Mouse (Mus musculus): ENCODE results near the gene Kif14. TPM values are rescaled to one million over a fixed set of nuclear protein-coding genes. Genes with fewer than 3 reads are reported as not detected.

The Kif14 gene
- total and polyA plus RNA-seq, 3 experiments: 6.5 to 15.8 TPM; not detected in 1

DNA sequence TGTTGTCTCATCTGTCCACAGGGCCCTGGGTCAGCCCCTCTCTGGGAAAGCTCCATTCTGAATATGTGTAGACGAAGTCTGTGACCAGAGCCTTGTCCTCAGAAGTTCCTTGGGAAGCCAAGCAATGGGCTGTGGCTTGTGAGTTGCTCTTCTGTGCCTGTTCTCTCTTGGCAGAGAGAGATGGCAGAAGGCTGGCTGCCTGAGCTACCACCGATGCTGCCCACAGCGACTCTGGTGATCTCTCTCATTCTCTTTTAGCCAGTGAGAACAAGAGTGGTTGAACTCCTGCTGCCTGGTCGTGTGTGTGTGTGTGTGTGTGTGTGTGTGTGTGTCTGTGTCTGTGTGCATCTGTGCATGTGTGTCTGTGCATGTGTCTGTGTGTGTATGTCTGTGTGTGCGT, 13.7 kb upstream of the Kif14 start:
- no peaks in the 10 kb centered on the region for H3K36me3 ChIP-seq (ENCODE audit: control insufficient read depth in 1 of 2, insufficient read depth in 2 of 2, low read length in 2 of 2)
- no peak overlapping the region for H3K4me3 ChIP-seq (ENCODE audit: control insufficient read depth in 1 of 2, insufficient read depth in 1 of 2, low read depth in 2 of 2, low read length in 2 of 2)
- no peaks in the 10 kb centered on the region for H3K79me2 ChIP-seq (ENCODE audit: control insufficient read depth, insufficient read depth, low read length, poor library complexity)
- H3K27me3 ChIP-seq (ENCODE audit: control insufficient read depth in 1 of 2, insufficient read depth in 2 of 2, low read length in 2 of 2): no peaks in the 10 kb centered on the region
- H3K4me1 ChIP-seq (ENCODE audit: control insufficient read depth in 1 of 2, insufficient read depth in 2 of 2, low read length in 2 of 2): no peaks in the 10 kb centered on the region; a peak in 1 of 4 replicates
- no peak for DNase-seq (ENCODE audit: low read depth, low spot score)
- TF ChIP-seq ZC3H11A (IDR thresholded peaks at IDR 0.05; ENCODE audit: low read depth, low read length) (no peak), E2F4 (IDR thresholded peaks at IDR 0.05; ENCODE audit: borderline replicate concordance, low read depth, low read length) (no peak), GABPA (IDR thresholded peaks at IDR 0.05; ENCODE audit: low read depth, low read length) (no peak)
- no peak overlapping the region for H3K27ac ChIP-seq (ENCODE audit: control insufficient read depth, low read depth, low read length)
- no peaks in the 10 kb centered on the region for H3K9me3 ChIP-seq (replicated peaks; ENCODE audit: insufficient read depth, low read length)
- H3K9ac ChIP-seq (ENCODE audit: control insufficient read depth, low read depth, low read length, poor library complexity, severe bottlenecking): no peak overlapping the region

- no peak overlapping the region for H3K27ac ChIP-seq (ENCODE audit: control insufficient read depth, low read depth, low read length)
- H3K79me2 ChIP-seq (ENCODE audit: control insufficient read depth, insufficient read depth, low read length, poor library complexity): no peaks in the 10 kb centered on the region
- H3K4me3 ChIP-seq (ENCODE audit: control insufficient read depth in 1 of 2, insufficient read depth in 1 of 2, low read depth in 2 of 2, low read length in 2 of 2): no peak overlapping the region
- no peaks in the 10 kb centered on the region for H3K9me3 ChIP-seq (replicated peaks; ENCODE audit: insufficient read depth, low read length)
- no peaks in the 10 kb centered on the region; a peak in 1 of 4 replicates for H3K27me3 ChIP-seq (ENCODE audit: control insufficient read depth in 1 of 2, insufficient read depth in 2 of 2, low read length in 2 of 2)
- no peaks in the 10 kb centered on the region for H3K36me3 ChIP-seq (ENCODE audit: control insufficient read depth in 1 of 2, insufficient read depth in 2 of 2, low read length in 2 of 2)
- no peaks in the 10 kb centered on the region for H3K4me1 ChIP-seq (ENCODE audit: control insufficient read depth in 1 of 2, insufficient read depth in 2 of 2, low read length in 2 of 2)
- no peak for DNase-seq (ENCODE audit: low read depth, low spot score)
- TF ChIP-seq ZC3H11A (IDR thresholded peaks at IDR 0.05; ENCODE audit: low read depth, low read length): no peak
- TF ChIP-seq ZKSCAN1 (IDR thresholded peaks at IDR 0.05; ENCODE audit: low read depth, low read length): no peak
- H3K9ac ChIP-seq (ENCODE audit: control insufficient read depth, low read depth, low read length, poor library complexity, severe bottlenecking): no peak overlapping the region
Measured at GRCm38 (mm10) chr1:136455756-136456585, 10.2 kb upstream of the Kif14 start.

DNA sequence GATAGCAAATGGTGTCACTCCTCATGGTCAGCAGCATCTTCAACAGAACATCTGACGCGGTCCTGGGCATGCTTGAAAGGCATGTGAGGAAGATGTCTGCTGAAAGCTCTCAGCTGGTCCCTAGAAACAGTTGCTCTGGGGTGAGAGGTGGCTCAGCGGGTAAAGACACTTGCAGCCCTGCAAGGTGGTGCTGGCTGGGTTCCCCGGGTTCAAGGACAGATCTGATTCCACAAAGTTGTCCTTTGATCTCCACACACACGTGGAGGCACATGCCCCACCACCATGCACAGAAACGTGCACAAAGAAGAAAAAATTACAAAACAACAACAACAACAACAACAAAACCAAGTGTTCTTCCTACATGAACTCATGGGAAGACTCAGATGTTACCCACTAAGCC, 9.4 kb upstream of the Kif14 start:
- DNase-seq (ENCODE audit: low read depth, low spot score): no peak
- TF ChIP-seq SIN3A (IDR thresholded peaks at IDR 0.05; ENCODE audit: low read length) (no peak), RAD21 (IDR thresholded peaks at IDR 0.05; ENCODE audit: low read depth, low read length) (no peak), BHLHE40 (IDR thresholded peaks at IDR 0.05; ENCODE audit: borderline replicate concordance, low read depth, low read length) (no peak), TBP (IDR thresholded peaks at IDR 0.05; ENCODE audit: low read depth, low read length) (no peak), RCOR1 (IDR thresholded peaks at IDR 0.05; ENCODE audit: low read depth, low read length) (no peak), GABPA (IDR thresholded peaks at IDR 0.05; ENCODE audit: low read depth, low read length) (no peak), POLR2AphosphoS2 (IDR thresholded peaks at IDR 0.05; ENCODE audit: low read length) (no peak), ZMIZ1 (IDR thresholded peaks at IDR 0.05; ENCODE audit: low read depth, low read length) (no peak), ETS1 (IDR thresholded peaks at IDR 0.05; ENCODE audit: low read depth, low read length) (no peak), MAX (IDR thresholded peaks at IDR 0.05; ENCODE audit: low read length) (no peak), CTCF (IDR thresholded peaks at IDR 0.05 in 2 of 3, conservative IDR thresholded peaks at IDR 0.05 in 1 of 3; ENCODE audit: control insufficient read depth in 1 of 3, insufficient read depth in 1 of 3, low read depth in 2 of 3, low read length in 3 of 3, poor library complexity in 1 of 3, severe bottlenecking in 1 of 3) (no peak), MAZ (IDR thresholded peaks at IDR 0.05; ENCODE audit: low read depth, low read length) (no peak)
- Histone ChIP-seq H3K4me1 (ENCODE audit: control insufficient read depth in 1 of 2, insufficient read depth in 2 of 2, low read length in 2 of 2) (no peaks in the 10 kb centered on the region), H3K36me3 (ENCODE audit: control insufficient read depth in 1 of 2, insufficient read depth in 2 of 2, low read length in 2 of 2) (no peaks in the 10 kb centered on the region), H3K79me2 (ENCODE audit: control insufficient read depth, insufficient read depth, low read length, poor library complexity) (no peaks in the 10 kb centered on the region), H3K9me3 (replicated peaks; ENCODE audit: insufficient read depth, low read length) (no peaks in the 10 kb centered on the region), H3K9ac (ENCODE audit: control insufficient read depth, low read depth, low read length, poor library complexity, severe bottlenecking) (no peak overlapping the region), H3K27me3 (ENCODE audit: control insufficient read depth in 1 of 2, insufficient read depth in 2 of 2, low read length in 2 of 2) (no peaks in the 10 kb centered on the region; a peak in 1 of 4 replicates), H3K27ac (ENCODE audit: control insufficient read depth, low read depth, low read length) (no peak overlapping the region), H3K4me3 (ENCODE audit: control insufficient read depth in 1 of 2, insufficient read depth in 1 of 2, low read depth in 2 of 2, low read length in 2 of 2) (no peak overlapping the region)
